Mouse (Mus musculus): ENCODE data around the gene Olfr311.

The Olfr311 gene

GRCm38 (mm10) chr11:58867954-58868330 lies 28.9 kb downstream of the Olfr311 start:
- no peak for DNase-seq (ENCODE audit: extremely low spot score, low read depth, low spot score)

GRCm38 (mm10) chr11:58870961-58871360 lies 31.9 kb downstream of the Olfr311 start:
- no peak for DNase-seq (ENCODE audit: extremely low spot score, low read depth, low spot score)

GRCm38 (mm10) chr11:58883756-58884155 lies 44.7 kb downstream of the Olfr311 start:
- DNase-seq (ENCODE audit: extremely low spot score, low read depth, low spot score): no peak

- DNase-seq (ENCODE audit: extremely low spot score, low read depth, low spot score): no peak
Observed at GRCm38 (mm10) chr11:58890511-58890910, 51.5 kb downstream of the Olfr311 start.

Data from hindlimb bud, embryonic 11.5 days (tissue).